Mouse (Mus musculus) urinary bladder, postnatal 10 days (tissue): ENCODE measurements around the gene Tmem235.

ENCODE experiments used
- DNase-seq: peaks from one replicate; pipeline ENCODE4 v3.0.0; 2022; ENCODE audit warnings: low spot score

Tmem235 gene

DNA sequence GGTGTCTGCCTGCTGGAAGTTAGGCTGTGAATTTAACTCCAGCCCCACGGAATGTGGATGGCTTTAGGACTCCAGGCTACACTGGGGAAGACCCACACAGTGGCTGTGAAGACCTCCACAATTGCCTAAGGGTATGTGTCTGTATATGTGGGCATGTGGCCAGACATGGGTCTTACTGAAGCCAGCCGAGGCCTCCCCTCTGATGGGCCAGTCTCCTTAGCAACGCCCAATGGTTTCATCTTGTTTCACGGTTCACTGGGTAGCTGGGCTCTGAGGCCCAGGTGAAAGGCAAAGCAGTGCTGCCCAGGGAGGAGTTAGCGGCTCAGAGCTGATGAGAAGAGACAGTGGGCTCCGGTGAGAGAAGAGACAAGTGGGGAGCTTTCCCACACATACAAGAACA is 5.4 kb downstream of the Tmem235 start:
- no peak for DNase-seq

DNA sequence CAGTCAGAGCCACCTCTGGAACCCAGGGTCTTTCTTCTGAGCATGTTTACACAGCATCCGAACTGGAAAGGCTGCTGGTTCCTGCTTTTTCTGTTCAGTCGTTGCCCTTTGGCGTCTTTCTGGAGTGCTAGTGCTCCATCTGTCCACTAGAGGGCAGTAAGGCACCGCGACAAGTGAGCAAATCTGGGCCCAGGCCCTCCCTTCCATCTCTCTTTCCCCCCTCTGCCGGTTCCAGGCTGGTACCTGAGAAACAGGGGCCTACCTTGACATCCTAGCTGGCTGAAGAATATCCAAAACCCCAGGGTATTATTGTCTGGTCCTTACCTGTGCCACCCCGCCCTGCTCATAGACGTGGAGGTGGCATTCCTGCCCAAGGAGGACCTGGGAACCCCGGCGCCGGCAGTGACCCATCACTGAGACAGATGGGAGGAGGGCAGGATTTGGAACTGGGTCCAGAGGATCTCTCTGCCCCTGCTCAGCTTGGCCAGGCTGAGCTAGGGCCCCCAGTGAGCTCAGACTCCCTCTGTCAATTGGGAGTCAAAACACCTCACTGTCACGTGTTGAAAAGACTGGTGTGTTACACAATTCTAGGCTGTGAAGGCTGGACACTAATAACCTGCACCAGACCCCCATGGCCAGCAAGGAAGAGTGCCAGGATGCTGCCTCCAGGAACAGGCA is 10.3 kb downstream of the Tmem235 start:
- DNase-seq: no peak

DNA sequence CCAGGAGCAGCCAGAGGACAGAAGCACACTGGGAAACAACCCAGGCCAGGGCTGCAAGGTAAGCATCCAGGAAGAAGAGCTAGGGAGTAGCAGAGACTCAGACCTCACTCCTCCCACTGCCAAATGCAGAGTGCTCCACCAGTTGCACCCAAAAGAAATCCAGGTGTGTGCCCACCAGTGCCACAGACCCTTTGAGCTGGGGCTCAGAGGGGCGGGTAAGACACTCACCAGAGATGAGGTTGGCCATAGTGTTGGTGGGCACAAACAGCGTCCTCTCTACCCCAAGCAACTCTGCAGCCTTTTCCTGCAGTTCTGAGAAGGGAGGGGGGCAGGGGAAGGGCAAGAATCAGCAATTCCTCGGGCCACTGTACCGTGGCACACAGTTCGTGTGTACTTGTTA is 10.8 kb downstream of the Tmem235 start:
- DNase-seq: no peak

DNA sequence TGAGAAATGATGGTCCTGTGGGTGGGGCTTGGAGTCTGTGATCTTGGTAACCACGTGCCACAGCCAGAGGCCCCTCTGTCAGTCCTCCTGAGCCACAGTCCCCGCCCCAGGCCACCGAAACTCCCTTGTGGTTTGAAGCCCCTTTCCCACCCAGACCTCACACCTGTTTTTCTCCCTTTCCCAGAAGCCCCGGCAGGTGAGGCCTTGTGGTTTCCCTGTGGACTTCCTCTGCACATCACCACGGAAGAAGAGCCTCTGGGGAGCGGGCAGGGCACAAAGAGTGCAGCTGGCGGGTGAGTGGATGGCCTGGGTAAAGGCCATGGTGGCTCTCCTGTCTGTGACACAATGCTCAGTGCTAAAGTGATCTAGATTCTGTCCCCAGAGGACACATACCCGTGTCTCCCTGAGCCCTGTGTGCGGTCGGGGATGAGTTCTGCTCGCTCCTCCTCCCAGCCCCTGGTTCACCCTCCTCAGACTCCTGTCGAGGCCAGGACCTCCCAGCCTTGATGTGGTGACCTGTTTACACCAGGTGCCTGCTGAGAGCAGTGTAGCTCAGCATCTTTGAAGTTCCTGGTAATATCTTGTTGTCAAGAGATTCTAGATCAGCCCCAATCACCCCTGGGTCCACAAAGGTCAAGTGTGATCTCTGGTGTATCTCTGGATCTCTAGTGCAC is 11.5 kb downstream of the Tmem235 start:
- DNase-seq: no peak

DNA sequence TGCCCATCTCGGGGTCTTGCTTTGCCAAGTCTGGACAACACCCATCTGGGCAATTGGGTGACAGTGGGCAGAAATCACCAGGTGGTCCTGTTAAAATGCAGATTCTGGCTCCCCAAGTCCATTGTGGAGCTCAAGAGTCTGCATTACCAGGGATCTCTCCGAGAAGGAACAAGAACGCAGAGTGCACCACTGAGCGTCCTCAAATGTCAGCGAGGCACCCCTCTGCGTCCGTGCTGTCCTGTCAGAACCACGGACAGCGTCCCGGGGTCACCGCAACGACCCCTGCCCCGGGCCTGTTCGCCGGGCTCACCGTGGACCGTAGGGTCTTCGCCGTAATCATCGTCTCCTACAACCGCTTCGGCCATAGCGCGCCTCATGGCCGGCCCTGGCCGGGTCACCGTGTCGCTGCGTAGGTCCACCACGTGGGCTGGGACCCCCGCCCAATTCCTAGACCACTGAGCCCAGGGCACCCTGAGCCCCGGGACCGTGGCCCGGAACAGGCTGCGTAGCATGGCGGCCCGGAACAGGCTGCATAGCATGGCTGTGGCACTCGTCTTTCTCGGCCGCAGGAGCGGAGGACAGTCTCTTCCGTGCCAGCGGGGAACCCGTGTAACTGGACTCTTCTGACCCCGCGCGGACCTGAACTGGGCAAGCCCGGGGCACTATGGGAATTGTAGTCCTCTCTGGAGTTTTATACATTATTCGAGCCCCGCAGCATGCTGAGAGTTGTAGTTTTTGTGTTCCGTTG is 12.5 kb downstream of the Tmem235 start, which contains the start of gene Tha1:
Gene Tha1 (minus strand): TSS at position 621 of the 748 bp plus-strand sequence.
- no peak for DNase-seq

DNA sequence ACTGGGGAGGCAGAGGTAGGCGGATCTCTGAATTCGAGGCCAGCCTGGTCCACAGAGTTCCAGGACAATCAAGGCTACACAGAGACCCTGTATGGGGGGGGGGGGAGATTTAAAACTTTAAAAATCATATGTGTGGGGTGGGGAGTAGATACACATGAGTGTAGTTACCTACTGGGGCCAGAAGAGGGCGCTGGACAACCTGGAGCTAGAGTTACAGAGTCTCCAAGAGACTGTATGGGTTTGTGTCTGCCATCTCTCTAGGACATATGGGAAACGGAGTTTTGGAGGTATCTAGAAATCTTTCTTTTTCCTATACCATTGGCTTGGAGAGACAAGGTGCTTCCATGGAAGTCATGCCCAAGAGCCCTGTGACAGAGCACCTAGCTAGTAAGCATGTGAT is 13.9 kb downstream of the Tmem235 start:
- no peak for DNase-seq

DNA sequence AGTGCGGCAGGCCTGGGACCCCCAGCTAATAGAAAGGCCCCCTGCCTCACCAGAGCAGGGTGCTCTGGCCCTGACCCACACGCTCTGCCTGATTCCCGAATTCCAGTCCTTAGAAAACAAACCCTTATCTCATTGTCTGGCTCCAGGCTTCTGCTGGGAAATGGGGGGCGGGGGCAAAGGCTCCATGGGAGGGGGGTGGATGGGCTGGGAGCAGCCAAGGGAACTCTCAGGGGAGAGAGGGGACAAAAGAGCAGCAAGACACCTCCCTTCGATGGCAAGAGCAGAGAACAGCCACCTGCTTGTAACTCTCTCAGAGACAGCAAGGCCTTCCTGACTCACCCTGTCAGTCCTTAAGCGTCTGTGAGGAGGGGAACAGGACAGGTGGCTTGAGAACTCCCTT is 15.1 kb downstream of the Tmem235 start:
- no peak for DNase-seq

DNA sequence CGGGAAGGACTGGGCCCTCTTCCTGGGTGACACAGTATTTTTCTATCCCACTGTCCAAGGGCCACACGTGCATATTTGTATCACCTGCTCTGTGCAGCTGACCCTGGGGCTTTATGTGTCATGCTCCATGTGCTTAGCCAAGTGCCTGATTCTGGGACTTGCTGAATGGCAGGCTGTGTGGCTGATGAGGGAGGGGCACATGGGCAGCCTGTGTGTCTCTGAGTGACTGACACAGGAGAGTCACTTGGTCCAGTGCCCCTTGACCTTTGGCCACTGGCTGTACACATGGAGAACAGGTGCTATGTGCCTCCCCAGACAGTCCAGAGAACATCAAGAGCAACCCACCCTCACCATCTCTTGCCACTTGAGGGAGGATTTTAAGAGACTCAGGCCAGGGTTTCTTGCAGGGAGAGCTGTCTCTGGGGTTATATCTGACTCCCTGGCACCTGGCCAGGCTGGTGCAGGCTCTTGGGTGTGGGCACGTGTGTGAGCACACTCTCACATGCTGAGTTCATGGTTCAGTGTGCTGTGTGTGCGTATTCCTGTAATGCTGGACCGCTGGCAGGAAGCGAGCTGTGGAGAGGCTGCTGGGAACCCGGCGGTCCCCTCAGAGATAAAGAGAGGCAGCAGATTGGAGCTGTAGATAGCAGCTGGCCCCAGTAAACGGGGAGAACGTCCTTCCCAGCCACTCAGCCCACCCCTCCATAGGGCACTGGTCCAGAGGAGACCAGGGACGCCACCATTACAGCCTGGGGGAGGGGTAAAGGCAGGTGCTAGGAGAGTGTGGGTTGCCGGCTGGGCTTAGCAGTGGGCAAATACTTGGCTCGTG is 17.6 kb downstream of the Tmem235 start:
- no peak for DNase-seq

DNA sequence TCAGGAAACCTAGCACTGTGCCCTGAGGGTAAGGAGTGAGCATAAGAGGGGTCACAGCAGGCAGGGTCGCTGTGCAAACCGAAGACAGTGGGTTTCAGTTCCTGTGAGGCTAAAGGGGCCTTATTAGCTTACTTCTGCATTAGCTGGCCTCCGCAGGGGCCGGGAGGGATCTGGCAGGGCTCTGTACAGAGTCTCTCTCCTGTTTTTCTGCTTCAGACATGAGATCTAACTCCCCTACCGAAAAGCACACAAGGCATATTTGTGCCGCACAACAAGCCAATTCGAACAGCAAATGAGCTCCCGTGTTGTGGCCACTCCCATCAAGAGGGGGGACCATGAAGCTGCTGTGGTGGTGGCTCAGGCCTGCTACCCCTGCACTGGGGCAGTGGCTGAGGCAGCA is 18.3 kb downstream of the Tmem235 start:
- DNase-seq: no peak

DNA sequence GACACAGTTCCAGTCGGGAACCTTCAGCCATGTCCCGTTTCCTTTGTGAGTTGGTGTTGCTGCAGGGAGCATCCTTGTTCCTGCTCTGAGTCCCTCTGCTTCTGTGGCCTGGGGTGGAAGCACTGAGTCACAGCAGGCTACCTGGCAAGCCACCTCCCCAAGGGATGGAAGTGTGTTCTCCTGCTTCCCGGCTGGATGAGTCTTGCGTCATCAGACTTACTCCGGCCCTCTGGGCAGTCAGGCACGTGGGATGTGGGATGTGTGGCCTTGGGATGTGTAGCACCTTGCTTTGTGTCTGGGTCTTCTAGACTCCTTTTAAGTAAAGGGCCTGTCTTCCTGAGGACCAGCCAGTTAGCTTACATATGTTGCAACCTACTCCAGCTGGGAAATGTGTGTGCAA is 19.1 kb downstream of the Tmem235 start:
- no peak for DNase-seq

DNA sequence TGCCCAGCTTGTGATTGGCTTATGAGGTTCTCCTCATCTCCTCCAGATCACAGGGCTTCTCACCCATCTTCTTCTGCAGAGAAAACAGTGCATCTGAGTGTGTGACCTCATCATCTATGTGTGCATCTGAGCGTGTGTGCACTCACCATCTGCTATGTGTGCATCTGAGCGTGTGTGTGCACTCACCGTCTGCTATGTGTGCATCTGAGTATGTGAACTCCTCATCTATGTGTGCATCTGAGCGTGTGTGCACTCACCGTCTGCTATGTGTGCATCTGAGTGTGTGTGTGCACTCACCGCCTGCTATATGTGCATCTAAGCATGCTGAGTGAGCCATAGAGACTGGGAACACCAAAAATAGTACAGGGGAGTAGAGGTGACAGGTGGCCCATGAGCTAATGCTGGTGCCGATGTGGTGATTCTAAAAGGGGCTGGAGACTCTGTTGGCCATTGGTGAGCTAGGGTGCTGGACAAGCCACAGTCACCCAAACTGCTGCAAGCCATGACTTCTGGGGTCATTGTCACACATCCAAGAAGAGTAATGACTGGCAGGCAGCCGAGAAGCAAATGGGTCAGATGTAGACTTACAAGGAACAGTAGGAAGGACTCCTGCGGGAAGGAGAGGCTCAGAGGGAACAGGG is 19.9 kb downstream of the Tmem235 start:
- no peak for DNase-seq

DNA sequence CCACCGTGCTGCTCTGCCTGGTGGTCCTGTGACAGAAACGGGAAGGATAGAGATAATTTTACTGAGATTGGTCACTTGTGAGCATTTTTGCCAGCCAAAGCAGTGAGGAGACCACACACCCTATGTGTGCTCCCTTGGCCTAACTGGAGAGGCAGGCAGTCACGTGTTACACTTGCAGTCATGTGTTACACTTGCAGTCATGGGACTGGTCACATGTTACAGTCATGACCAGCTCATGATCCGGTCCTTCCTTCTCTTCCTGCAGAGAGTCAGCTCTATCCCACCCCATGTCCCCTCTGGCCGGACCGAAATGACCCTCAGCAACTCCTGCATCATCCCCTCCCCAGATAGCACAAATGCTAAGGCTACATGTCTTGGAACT is 20.4 kb downstream of the Tmem235 start:
- DNase-seq: no peak

DNA sequence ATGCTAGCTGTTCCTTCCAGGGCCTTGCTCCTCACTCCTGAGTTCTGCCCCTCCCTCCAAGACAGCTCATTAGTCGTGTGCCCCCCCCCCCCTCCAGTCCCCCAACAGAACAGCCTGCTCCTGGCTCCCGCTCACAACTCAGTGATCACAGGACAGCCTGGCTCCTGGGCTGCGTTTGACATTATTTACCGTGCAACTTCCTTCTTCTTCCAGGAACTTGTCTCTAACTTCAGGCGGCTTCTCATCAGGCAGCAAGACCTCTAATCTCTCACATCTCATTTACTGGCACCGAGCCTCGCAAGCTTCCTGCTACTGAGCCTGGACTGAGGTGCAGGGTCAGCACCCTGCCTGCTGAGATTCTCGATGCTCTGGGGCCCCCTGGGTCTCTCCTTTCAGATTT is 21.2 kb downstream of the Tmem235 start:
- no peak for DNase-seq

DNA sequence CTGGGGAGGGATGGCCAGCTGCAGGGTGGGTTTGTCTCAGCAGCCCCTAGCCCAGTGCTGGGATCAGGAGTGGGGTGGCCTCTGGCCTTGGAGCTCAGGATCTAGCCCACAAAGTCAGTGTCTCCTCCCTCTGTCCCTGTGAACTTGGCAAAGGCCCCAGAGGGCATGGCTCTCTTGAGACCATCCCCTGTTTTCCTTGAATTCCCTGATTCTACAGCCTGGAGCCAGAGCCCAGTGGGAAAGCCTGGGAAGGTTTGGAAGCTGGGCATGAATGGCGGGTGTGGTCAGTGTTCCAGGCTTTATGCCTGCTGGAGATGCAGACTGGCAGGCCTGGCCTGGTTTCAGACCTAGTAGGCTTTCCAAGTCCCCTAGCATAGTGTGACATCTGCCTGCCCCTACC is 21.7 kb downstream of the Tmem235 start:
- DNase-seq: no peak

DNA sequence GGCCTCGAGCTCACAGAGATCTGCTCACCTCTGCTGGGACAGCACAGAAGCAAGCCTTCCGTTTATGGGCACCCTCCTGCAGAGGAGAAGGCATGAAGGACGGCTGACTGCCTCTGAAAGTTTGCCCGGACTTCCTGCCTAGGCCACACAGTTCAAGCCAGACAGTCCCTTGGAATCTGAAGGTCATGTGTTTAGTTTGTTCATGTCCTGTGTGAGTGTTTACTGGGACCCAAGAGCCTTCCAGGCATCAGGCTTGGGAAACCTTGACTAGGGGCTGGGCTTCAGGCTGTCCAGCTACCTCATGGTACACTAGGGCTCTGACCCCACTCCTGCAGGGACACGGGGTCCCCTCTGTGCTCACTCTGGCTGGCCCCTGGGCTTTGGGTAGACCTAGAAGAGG is 25.4 kb downstream of the Tmem235 start:
- DNase-seq: no peak

DNA sequence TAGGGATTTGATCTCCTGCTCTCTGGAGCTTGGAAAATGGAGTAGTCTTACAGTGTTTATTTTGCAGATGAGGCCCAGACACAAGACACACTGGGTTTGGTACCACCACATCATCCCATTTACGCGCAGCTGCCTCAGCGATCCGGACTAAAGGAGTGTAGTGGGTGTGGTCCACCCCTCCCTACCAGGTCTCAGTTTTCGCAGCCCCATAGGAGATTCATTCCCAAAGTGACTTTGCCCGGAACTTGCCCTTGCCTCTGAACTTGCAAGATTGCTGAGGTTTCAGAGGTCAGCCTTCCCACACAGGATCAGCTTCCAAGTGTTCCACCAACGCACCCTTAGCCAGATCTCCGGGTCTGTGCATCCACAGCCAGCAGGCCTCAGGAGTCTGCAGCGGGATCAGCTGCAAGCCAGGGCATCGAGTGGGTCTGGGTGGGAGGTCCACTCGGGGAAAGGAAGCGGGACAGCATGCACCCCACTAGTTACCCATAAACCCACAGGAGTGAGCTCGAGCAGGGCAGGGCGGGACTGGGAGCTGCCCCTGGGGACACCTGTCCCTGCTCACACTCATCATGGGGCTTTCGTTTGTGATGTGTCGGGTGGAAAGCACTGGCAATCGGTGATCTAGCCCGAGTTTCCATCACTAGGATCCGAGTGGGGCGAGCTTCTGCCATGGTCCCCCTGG is 27.8 kb downstream of the Tmem235 start:
- no peak for DNase-seq

DNA sequence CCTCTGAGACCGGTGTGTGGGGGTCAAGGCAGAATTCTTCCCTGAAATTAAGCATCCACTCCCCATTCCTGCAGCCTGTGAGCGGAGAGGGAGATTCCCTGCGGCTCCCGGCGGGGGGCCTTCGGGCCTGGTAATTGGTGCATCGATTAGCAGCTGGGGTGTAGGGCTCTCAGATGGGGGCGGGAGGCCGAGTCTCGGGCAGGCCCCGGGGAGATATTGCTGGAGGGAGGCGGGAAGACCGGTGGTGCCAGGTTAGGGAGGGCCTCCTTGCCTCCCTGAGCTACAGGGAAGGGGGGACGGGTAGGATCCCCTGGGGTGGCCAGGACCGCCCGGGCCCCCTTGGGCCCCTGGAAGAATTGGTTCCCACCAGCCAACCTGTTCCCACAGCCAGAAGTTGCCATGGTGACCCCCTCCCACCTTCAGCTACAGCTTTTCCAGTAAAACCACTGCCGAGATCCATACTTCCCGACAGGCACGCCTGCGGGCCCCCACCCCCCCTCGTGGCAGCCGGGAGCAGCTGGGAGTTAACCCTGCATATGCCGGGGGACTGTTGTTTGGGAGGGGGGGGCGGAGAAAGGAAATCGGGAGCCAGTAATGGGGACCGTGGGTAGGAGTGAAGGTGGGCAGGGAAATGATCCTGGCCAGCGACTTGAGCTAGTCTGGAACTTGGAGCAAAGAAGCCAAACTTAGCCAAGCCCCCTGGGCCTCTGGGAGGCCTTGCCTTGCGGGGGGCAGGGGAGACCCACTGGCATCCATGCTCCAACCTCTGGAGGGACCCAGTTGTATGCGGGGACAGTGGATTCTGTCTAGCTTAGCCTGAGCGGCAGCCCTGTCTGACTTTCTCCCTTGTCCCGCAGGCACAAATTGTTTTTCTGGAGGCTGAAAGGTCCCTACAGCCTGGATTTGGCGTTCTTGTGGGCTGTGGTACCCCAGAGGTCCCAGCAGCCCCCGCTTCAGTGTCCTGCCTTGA is 28.6 kb downstream of the Tmem235 start:
- DNase-seq: no peak

DNA sequence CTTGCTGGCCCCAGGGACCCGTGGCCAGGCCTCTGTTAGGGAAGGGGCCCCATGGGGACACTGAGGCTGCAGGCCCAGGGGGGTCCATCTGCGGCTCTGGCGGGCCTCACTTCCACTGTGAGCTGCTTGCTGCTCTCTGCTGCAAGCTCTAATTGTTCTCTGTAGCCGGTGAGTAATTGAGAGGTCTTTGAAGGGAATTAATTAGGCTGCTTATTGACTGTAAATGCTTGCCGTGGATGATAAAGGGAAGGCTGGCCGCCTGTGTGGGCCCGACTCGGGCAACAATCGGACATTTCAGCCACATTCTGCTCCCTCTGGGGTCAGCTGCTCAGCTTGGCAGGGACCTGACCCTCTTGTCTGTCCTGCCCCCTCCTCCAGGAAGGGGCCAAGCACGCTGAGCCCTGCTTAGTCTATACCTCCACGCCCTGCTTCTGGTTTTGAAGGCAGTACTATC is 29.4 kb downstream of the Tmem235 start:
- DNase-seq: no peak

DNA sequence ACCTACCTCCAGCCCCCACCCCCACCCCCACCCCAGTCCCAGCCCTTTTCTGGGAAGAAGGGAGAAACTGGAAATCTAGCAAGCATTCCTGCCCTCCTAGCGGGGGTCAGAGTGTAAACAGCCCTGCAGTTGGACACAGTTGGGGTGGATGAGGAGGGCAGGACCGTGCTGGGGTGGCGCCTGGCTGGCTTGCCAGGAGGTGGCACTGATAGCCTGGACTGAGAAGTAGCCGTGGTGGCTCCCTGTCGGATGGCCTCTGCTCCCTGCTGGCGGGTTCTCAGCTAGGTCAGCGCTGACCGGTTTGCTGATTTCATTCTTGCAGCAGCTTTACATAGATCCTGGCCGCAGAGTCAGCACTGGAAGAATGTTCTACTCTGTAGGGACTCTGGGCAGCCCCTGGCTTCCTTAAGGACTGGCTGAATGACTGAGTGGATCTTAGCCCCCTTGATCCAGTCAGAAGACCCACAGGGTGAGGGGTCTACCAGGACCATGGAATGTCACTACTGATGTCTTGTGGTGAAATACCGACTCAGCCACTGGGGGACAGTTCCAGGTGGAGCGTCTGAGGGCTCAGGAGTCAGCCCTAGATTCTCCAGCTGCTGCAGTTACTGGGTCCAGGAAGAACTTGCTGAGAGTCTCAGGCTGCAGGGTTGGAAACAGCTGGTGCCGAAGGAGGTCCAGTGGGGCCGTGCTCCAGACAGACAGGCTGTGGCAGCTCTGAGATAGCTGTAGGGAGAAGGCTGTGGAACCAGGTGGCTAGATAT is 30.1 kb downstream of the Tmem235 start:
- DNase-seq: no peak
